Mouse (Mus musculus): ENCODE results near the gene Zfp53. TPM values are rescaled to one million over a fixed set of nuclear protein-coding genes. Genes with fewer than 3 reads are reported as not detected.
A peak's percentile ranks its signal among the peaks of the same experiment; 100 is the strongest.

Gene Zfp53
- polyA plus RNA-seq, 1 experiment from 2014 or later = 9.7 TPM

DNA sequence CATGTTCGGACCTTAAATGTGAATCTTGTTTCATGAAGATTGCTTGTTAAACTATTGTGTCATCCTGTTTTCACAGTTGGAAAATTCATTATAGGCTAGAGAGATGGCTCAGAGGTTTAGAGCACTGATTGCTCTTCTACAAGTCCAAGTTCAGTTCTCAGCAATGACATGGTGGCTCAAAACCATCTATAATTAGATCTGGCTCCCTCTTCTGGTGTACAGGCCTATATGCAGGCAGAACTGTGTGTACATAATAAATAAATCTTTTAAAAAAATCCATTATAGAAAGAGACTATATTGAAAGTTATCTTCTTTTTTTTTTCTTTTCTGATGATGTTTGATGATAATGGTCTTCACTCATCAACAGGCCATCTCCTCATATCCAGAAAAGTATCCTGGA lies 15.7 kb downstream of the Zfp53 start:
- no peak for ATAC-seq (ENCODE audit: insufficient read depth)
- WGBS = 98% methylated on average over 1 of the region's 1 CpGs
- no peak overlapping the region for H3K27ac ChIP-seq (ENCODE audit: low read depth)

DNA sequence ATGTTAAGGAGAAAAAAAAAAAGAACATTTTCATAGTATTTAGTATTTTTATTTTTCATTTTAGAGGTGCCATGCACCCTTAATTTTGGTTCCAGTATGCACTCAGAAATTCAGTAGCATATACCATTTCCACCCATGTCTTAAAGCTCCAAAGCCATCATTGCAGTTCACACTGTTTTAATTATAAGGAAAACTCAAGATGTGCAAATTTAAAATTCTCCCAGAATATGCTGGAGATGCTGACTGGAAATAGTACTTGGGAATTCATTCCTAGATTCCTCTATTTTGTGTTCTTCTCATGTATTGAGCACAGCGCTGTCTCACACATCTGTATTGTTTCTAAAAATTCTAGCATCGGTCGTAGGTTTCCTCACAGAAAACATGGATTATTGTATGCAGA lies 17.5 kb downstream of the Zfp53 start:
- no peak for TF ChIP-seq CTCF (IDR thresholded peaks at IDR 0.05; ENCODE audit: low read depth)
- Histone ChIP-seq H3K4me3 (ENCODE audit: low read depth, low read length) (no peak overlapping the region), H3K27ac (ENCODE audit: low read depth) (no peak overlapping the region), H3K4me1 (ENCODE audit: insufficient read depth) (no peaks in the 10 kb centered on the region), H3K9ac (no peak overlapping the region), H3K4me2 (no peak overlapping the region), H3K27me3 (ENCODE audit: insufficient read depth, low read length) (no peaks in the 10 kb centered on the region), H3K36me3 (ENCODE audit: insufficient read depth) (peaks cover 19% of the 10 kb centered on the region), H3K9me3 (ENCODE audit: low read depth, low read length) (no peaks in the 10 kb centered on the region)
- no peak for ATAC-seq (ENCODE audit: insufficient read depth)
- no peak for DNase-seq
- 95% methylated on average over 3 of the region's 3 CpGs for WGBS

More for the DNA sequence above, 15.7 kb downstream of the Zfp53 start:
- Histone ChIP-seq H3K4me3 (ENCODE audit: low read depth, low read length) (no peak overlapping the region), H3K27me3 (ENCODE audit: insufficient read depth, low read length) (no peaks in the 10 kb centered on the region), H3K9ac (no peak overlapping the region), H3K9me3 (ENCODE audit: low read depth, low read length) (no peaks in the 10 kb centered on the region), H3K4me2 (no peak overlapping the region), H3K36me3 (ENCODE audit: insufficient read depth) (peaks cover 23% of the 10 kb centered on the region), H3K4me1 (ENCODE audit: insufficient read depth) (no peaks in the 10 kb centered on the region)
- 0 out of 2 replicates have a peak, but pooled peaks have one; percentile 8 for TF ChIP-seq CTCF (IDR thresholded peaks at IDR 0.05; ENCODE audit: low read depth)
- peak; percentile 21 for DNase-seq

DNA sequence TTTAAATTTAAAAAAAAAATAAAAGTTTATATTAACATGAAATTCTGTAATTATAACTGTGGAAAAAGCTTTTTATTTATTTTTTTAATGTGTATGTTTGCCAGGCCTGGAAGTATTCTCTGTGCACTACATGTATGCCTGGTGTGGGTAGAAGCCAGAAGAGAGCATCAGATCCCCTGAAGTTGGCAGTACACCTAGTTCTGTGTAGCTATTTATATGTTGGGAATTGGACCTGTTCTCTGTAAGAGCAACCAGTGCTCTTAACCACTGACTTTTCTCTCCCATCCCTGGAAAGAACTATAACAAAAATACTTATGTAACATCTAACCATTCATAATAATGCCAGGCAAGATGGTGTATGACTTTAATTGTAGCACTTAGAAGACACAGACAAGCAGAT lies 21.0 kb downstream of the Zfp53 start:
- Histone ChIP-seq H3K9me3 (ENCODE audit: low read depth, low read length) (no peaks in the 10 kb centered on the region), H3K36me3 (ENCODE audit: insufficient read depth) (peaks cover 16% of the 10 kb centered on the region; the same call in 1 of the 2 replicates), H3K4me2 (no peak overlapping the region), H3K27ac (ENCODE audit: low read depth) (no peak overlapping the region), H3K4me1 (ENCODE audit: insufficient read depth) (no peaks in the 10 kb centered on the region), H3K9ac (no peak overlapping the region), H3K4me3 (ENCODE audit: low read depth, low read length) (no peak overlapping the region), H3K27me3 (ENCODE audit: insufficient read depth, low read length) (no peaks in the 10 kb centered on the region)
- no peak for TF ChIP-seq CTCF (IDR thresholded peaks at IDR 0.05; ENCODE audit: low read depth)
- ATAC-seq (ENCODE audit: insufficient read depth) = no peak
- no peak for DNase-seq

DNA sequence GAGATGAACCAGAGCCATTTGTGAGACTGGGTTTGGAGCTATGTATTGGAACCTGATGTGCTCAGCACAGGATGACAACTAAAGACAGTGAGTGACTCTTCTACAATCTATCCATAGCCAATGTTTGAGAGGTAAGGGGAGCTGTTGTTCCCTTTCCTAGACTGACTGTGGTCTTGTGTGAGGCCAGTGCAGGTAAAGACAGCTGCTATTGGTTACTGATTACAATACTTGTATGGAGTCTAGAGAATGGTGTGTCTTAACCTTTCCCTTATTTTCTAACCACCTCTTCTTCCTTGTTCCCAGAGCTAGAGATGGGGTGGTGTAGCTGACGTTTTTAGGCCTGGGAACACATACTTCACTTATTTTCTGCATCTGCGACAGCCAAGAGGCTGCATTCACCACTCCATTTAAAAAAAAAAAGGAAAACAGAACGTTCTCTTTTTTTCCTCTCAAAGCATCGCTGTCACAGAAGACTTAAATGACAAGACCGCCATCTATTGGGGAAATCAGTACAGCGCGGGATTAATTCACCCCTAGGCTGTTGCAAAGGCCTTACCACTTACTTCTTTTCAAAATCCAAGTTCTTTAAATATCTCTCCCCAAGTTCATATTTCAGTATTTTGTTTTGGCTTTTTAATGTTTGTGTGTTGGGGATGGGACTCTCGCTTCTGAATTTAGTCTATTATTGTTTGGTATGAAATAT lies 26.8 kb downstream of the Zfp53 start:
- WGBS = under 1% methylated on average over 8 of the region's 8 CpGs
- peak overlapping the region; percentile 74; the same call in 1 of the 2 replicates for H3K9ac ChIP-seq

DNA sequence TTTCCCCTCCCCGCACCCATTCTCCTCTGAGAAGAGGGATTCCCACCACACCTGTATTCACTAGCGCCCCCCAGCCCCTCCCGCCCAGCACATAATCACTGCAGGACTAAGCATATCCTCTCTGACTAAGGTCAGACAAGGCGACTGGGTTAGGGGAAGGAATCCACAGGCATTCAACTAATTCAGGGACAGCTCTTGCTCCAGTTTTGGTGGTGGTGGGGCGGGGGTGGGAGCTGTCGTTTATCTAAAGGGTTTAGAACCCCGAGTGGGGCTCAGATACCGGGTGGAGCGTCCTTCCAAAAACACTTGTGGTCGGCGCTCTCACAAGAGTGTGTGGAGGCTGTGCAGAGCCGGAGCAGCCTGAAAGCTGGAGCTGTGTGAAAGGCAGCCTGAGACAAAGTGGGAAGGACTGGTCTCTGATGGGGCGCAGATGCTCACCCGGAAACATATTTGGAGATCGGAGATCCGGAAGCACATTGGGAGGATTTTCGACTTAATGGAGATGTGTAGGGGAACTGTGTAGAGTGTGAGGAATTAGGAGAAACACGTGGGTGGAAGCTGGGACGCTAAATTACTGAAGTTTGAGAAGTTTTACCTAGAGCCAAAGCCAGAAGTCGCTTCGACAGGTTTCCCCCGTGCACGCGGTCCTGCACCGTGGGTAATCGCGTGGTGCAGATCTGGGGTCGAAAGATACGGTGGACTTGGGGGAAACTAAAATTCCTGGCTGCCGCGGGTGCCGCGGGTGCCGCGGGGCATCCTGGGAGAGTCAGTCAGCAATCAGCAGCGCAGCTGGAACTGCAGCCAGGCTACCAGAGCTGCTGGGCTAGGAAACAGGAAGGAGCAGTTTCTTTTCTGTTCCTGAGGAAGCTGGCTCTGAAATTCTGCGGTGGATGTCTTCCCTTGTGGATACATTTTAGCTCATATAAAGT lies 27.7 kb downstream of the Zfp53 start:
- Histone ChIP-seq H3K4me3 (ENCODE audit: low read depth, low read length) (peak overlapping the region; percentile 55), H3K4me2 (peak overlapping the region; percentile 76), H3K4me1 (ENCODE audit: insufficient read depth) (no peaks in the 10 kb centered on the region), H3K27me3 (ENCODE audit: insufficient read depth, low read length) (no peaks in the 10 kb centered on the region), H3K9me3 (ENCODE audit: low read depth, low read length) (no peaks in the 10 kb centered on the region), H3K9ac (peak overlapping the region; percentile 74), H3K36me3 (ENCODE audit: insufficient read depth) (no peaks in the 10 kb centered on the region), H3K27ac (ENCODE audit: low read depth) (peak overlapping the region; percentile 95)
- under 1% methylated on average over 37 of the region's 37 CpGs for WGBS
- peak; percentile 89 for DNase-seq
- no peak for TF ChIP-seq CTCF (IDR thresholded peaks at IDR 0.05; ENCODE audit: low read depth)
- peak; percentile 92 for ATAC-seq (ENCODE audit: insufficient read depth)

More for the DNA sequence above, 26.8 kb downstream of the Zfp53 start:
- Histone ChIP-seq H3K36me3 (ENCODE audit: insufficient read depth) (no peaks in the 10 kb centered on the region), H3K4me2 (peak overlapping the region; percentile 76), H3K4me3 (ENCODE audit: low read depth, low read length) (peak overlapping the region; percentile 55; the same call in 1 of the 2 replicates), H3K27ac (ENCODE audit: low read depth) (peak overlapping the region; percentile 95; the same call in 1 of the 2 replicates), H3K9me3 (ENCODE audit: low read depth, low read length) (no peaks in the 10 kb centered on the region), H3K27me3 (ENCODE audit: insufficient read depth, low read length) (no peaks in the 10 kb centered on the region), H3K4me1 (ENCODE audit: insufficient read depth) (no peaks in the 10 kb centered on the region)
- DNase-seq = peak; percentile 95
- peak; percentile 74 for TF ChIP-seq CTCF (IDR thresholded peaks at IDR 0.05; ENCODE audit: low read depth)
- peak; percentile 59 for ATAC-seq (ENCODE audit: insufficient read depth)

DNA sequence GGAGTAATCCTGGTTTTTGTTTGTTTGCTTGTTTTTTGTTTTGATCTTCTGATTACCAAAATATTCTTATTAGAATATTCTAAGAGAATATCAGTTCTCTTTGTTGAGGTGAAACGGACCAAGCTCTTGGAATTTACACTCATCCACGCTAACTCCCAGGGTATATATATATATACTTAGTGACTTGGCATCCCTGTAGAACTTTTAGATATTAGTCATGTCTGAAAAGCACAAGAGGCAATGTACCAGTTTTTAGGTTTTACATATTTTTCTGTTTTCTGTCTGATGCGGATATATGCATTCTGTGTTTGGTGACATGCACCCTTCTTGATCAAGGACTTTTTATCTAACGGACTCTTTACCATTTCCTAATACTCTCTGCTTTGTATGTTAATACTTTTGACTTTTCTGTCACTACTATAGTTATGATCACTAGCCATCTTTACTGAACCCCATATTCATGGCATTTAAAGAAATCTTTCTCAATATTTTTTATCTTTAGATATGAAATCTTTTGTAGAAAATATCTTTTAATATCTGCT lies 28.4 kb downstream of the Zfp53 start:
- Histone ChIP-seq H3K4me3 (ENCODE audit: low read depth, low read length) (peak overlapping the region; percentile 55), H3K27ac (ENCODE audit: low read depth) (peak overlapping the region; percentile 95), H3K36me3 (ENCODE audit: insufficient read depth) (no peaks in the 10 kb centered on the region), H3K9ac (peak overlapping the region; percentile 74), H3K27me3 (ENCODE audit: insufficient read depth, low read length) (no peaks in the 10 kb centered on the region), H3K4me1 (ENCODE audit: insufficient read depth) (no peaks in the 10 kb centered on the region), H3K4me2 (peak overlapping the region; percentile 76), H3K9me3 (ENCODE audit: low read depth, low read length) (no peaks in the 10 kb centered on the region)
- no peak for TF ChIP-seq CTCF (IDR thresholded peaks at IDR 0.05; ENCODE audit: low read depth)
- DNase-seq (no peak), ATAC-seq (ENCODE audit: insufficient read depth) (no peak)
- 27% methylated on average over 4 of the region's 4 CpGs for WGBS

DNA sequence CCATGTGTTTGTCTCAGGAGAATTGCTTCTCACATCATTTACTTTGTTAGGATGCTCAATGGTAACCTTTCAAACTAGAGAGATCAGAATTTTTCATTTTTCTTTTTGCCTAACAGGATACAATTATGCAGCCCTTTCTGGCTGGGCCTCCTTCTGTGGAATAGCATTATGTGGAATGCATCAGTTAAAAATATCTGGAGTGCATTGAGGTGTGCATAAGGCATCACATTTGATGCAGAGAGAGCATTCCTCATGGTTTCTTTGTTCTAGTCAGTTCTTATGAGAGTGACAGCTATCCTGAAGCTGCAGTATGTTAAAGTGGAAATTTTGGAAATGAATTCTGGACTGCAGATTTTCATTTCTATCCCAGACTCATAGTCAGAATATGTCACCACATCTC lies 37.5 kb downstream of the Zfp53 start:
- DNase-seq (no peak), ATAC-seq (ENCODE audit: insufficient read depth) (no peak)
- H3K27ac ChIP-seq (ENCODE audit: low read depth) = no peak overlapping the region
- H3K4me1 ChIP-seq (ENCODE audit: insufficient read depth) = no peaks in the 10 kb centered on the region
- no peak overlapping the region for H3K4me3 ChIP-seq (ENCODE audit: low read depth, low read length)
- no peak for TF ChIP-seq CTCF (IDR thresholded peaks at IDR 0.05; ENCODE audit: low read depth)
- no peak overlapping the region for H3K9ac ChIP-seq
- no peaks in the 10 kb centered on the region for H3K27me3 ChIP-seq (ENCODE audit: insufficient read depth, low read length)
- no peaks in the 10 kb centered on the region for H3K36me3 ChIP-seq (ENCODE audit: insufficient read depth)
- no peak overlapping the region for H3K4me2 ChIP-seq
- H3K9me3 ChIP-seq (ENCODE audit: low read depth, low read length) = no peaks in the 10 kb centered on the region
